8 mouse cellular contexts compared by ENCODE assay signal in the genomic region with DNA sequence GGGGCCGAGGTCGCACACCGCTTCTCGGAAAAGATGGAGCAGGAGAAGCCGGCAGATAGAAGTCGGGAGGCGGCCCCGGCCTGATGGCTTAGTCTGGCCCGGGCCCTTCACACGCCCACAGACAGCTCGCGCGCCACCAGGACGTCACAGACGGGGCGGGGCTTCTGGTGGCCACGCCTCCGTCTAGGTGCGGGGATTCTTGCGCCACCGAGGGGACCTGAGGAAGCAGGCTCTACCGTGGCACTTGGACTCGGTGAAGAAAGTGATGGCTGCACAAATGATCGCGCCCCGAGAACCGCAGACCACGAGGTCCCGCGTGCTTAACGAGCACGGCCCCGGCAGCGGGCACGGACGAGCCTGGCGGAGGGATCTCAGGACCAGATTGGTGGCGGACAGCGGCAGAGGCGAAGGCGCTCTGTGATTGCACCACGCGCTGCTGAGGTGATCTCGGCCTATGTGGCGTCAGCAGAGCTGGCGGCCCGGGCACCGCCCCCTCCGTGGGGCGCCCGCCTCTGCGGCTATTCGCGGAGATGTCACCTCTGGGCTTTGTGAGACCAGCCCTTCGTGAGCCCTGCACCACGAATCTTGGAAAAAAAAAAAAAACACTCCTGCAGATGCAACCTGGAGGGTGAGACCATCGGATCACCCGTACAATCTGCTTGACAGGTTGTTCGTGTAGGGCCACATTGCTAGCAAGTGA. TPM values are rescaled to one million over a fixed set of nuclear protein-coding genes. Genes with fewer than 3 reads are reported as not detected.
DNase-seq lines count a peak whose midpoint lies in the region; ATAC-seq lines count a peak whose summit lies in the region.

A gene (minus strand): TSS at position 406 of the 700 bp plus-strand sequence.

- H3K4me3 ChIP-seq in hindbrain, embryonic 11.5 days (ENCODE audit: low read depth, low read length), result peak within 1 kb of the TSS; percentile 81

- peak; percentile 98 for ATAC-seq in hindbrain, embryonic 11.5 days (ENCODE audit: low FRiP score)

- peak; percentile 97 for DNase-seq in MN1 (ENCODE audit: low spot score)
- DNase-seq in cerebellum, adult 9-10 months, result peak; percentile 92
- DNase-seq in frontal cortex, adult 2 months (ENCODE audit: extremely low spot score in 1 of 2, low spot score in 1 of 2), result peak; percentile 86 to 90
- peak; percentile 96 for DNase-seq in hindbrain, embryonic 11.5 days (ENCODE audit: low spot score)
- DNase-seq in layer of hippocampus, postnatal 10 days (ENCODE audit: low spot score in 2 of 2), result peak; percentile 87 to 91
- DNase-seq in lung, postnatal 10 days, result peak; percentile 90
- peak; percentile 87 for DNase-seq in ovary, postnatal 36 days (ENCODE audit: low spot score)
- DNase-seq in thymus, postnatal 25 days, result peak; percentile 86

- under 1% methylated on average over 56 of the region's 59 CpGs for WGBS in hindbrain, embryonic 11.5 days

- H3K4me1 ChIP-seq in hindbrain, embryonic 11.5 days (replicated peaks; ENCODE audit: control insufficient read depth, insufficient read depth, low read length), result 0 out of 2 replicates have a peak, but pooled peaks cover 2% of the 10 kb centered on the region

- H3K4me2 ChIP-seq in hindbrain, embryonic 11.5 days (replicated peaks; ENCODE audit: low read depth, low read length), result peak within 1 kb of the TSS; percentile 51

- H3K36me3 ChIP-seq in hindbrain, embryonic 11.5 days (ENCODE audit: control insufficient read depth, insufficient read depth, low read length), result peaks cover 10% of the 10 kb centered on the region

- peak within 1 kb of the TSS; percentile 90 for H3K27ac ChIP-seq in hindbrain, embryonic 11.5 days (ENCODE audit: low read depth, low read length)

- peak within 1 kb of the TSS; percentile 86 for H3K9ac ChIP-seq in hindbrain, embryonic 11.5 days (ENCODE audit: low read depth, low read length)

- H3K27me3 ChIP-seq in hindbrain, embryonic 11.5 days (ENCODE audit: control insufficient read depth, insufficient read depth, low read length), result no peaks in the 10 kb centered on the region

- H3K9me3 ChIP-seq in hindbrain, embryonic 11.5 days (ENCODE audit: control insufficient read depth, low read length), result no peaks in the 10 kb centered on the region

RNA-seq across cellular contexts. Expression of the gene that starts here (rescaled TPM):
- 42.6 and 53.7 TPM in 2 replicates for polyA plus RNA-seq in frontal cortex, adult 2 months (2012; rRNA removed)
- 184 and 192 TPM in 2 replicates for polyA plus RNA-seq in hindbrain, embryonic 11.5 days (2014; fragmentation: Nextera tagmentation; extraction: Ambion mirVana)
- 10 to 100 TPM; 82.4 to 93.7 TPM for total RNA-seq in layer of hippocampus, postnatal 10 days (2021)

Comparison
In these comparisons a context has a peak if more than half of its experiments do, and no peak if none do; other contexts are left out.
1. Peak in every context shown above with its lines: DNase-seq, ATAC-seq, H3K4me3 ChIP-seq and H3K27ac ChIP-seq.